Mouse (Mus musculus) C2C12 (cell line): ENCODE measurements around the gene Nr3c2.

ENCODE experiments used
- CTCF ChIP-seq: IDR thresholded peaks from one replicate; pipeline ENCODE4 v1.5.1; 2011; ENCODE audit not compliant: control insufficient read depth, insufficient read depth, insufficient read length
- MAX ChIP-seq: IDR thresholded peaks from one replicate; pipeline ENCODE4 v1.6.1; 2011; ENCODE audit warnings: mild to moderate bottlenecking, control low read depth
- USF1 ChIP-seq: IDR thresholded peaks from one replicate; pipeline ENCODE4 v1.6.1; 2011; ENCODE audit warnings: low read depth, mild to moderate bottlenecking, control low read depth, moderate library complexity

- TF ChIP-seq CTCF = no peak
- TF ChIP-seq MAX = no peak
- TF ChIP-seq USF1 = no peak
Measured at GRCm38 (mm10) chr8:77112719-77113118, 213.5 kb downstream of the Nr3c2 start.
